Comparison of ENCODE assay signal across 8 mouse cellular contexts in genomic region chr6:83598646-83599045, GRCm38 (mm10). TPM values are rescaled to one million over a fixed set of nuclear protein-coding genes. Genes with fewer than 3 reads are reported as not detected.
DNase-seq lines count a peak whose midpoint lies in the region; ATAC-seq and TF ChIP-seq lines count a peak whose summit lies in the region.

No protein-coding gene starts in this region.

- peak; percentile 41 to 46 for DNase-seq in B cell, adult 2 months
- DNase-seq in G1E (ENCODE audit: low spot score), result peak; percentile 2

- H3K27ac ChIP-seq in intestine, embryonic 15.5 days, result no peak overlapping the region
- H3K27ac ChIP-seq in liver, embryonic 15.5 days (replicated peaks), result no peak overlapping the region
- H3K27ac ChIP-seq in neural tube, embryonic 12.5 days, result no peak overlapping the region

- no peak overlapping the region for H3K4me3 ChIP-seq in G1E (ENCODE audit: low read depth, low read length)
- peak overlapping the region; percentile 23; the same call in 1 of the 2 replicates for H3K4me3 ChIP-seq in intestine, embryonic 15.5 days (replicated peaks)
- H3K4me3 ChIP-seq in liver, embryonic 15.5 days (replicated peaks), result peak overlapping the region; percentile 38
- H3K4me3 ChIP-seq in neural tube, embryonic 12.5 days, result peak overlapping the region; percentile 24

- peaks cover 16% of the 10 kb centered on the region for H3K27me3 ChIP-seq in G1E (ENCODE audit: insufficient read depth, low read length)
- H3K27me3 ChIP-seq in intestine, embryonic 15.5 days (replicated peaks), result no peaks in the 10 kb centered on the region
- H3K27me3 ChIP-seq in liver, embryonic 15.5 days, result peaks cover 11% of the 10 kb centered on the region; the same call in 1 of the 2 replicates
- H3K27me3 ChIP-seq in neural tube, embryonic 12.5 days (replicated peaks), result no peaks in the 10 kb centered on the region

- no peaks in the 10 kb centered on the region for H3K4me1 ChIP-seq in G1E (ENCODE audit: insufficient read depth, low read depth, low read length)
- H3K4me1 ChIP-seq in intestine, embryonic 15.5 days (replicated peaks), result no peaks in the 10 kb centered on the region
- H3K4me1 ChIP-seq in liver, embryonic 15.5 days (replicated peaks), result no peaks in the 10 kb centered on the region; the same call in 1 of the 2 replicates
- H3K4me1 ChIP-seq in neural tube, embryonic 12.5 days, result no peaks in the 10 kb centered on the region

- peak overlapping the region; percentile 64 for H3K4me2 ChIP-seq in intestine, embryonic 15.5 days (replicated peaks)
- peak overlapping the region; percentile 53 for H3K4me2 ChIP-seq in liver, embryonic 15.5 days
- H3K4me2 ChIP-seq in neural tube, embryonic 12.5 days (replicated peaks), result peak overlapping the region; percentile 58

- no peak overlapping the region for H3K9ac ChIP-seq in intestine, embryonic 15.5 days
- H3K9ac ChIP-seq in liver, embryonic 15.5 days, result no peak overlapping the region
- H3K9ac ChIP-seq in neural tube, embryonic 12.5 days, result peak overlapping the region; percentile 41; the same call in 1 of the 2 replicates

- H3K9me3 ChIP-seq in G1E (replicated peaks), result no peaks in the 10 kb centered on the region
- no peaks in the 10 kb centered on the region for H3K9me3 ChIP-seq in intestine, embryonic 15.5 days
- no peaks in the 10 kb centered on the region for H3K9me3 ChIP-seq in liver, embryonic 15.5 days (replicated peaks)
- H3K9me3 ChIP-seq in neural tube, embryonic 12.5 days, result no peaks in the 10 kb centered on the region

- no peak for ATAC-seq in G1E (ENCODE audit: extremely low read depth, insufficient number of reproducible peaks, low FRiP score, poor library complexity, severe bottlenecking)
- ATAC-seq in common myeloid progenitor, adult 5-6 weeks (replicated peaks; ENCODE audit: low read depth, poor library complexity, severe bottlenecking), result peak; percentile 95
- ATAC-seq in granulocyte monocyte progenitor cell, adult 5-6 weeks (replicated peaks; ENCODE audit: poor library complexity, severe bottlenecking), result peak; percentile 86
- ATAC-seq in intestine, embryonic 15.5 days, result no peak; the same call in 1 of the 2 replicates
- no peak for ATAC-seq in liver, embryonic 15.5 days (ENCODE audit: insufficient read depth)
- peak; percentile 33; the same call in 1 of the 2 replicates for ATAC-seq in neural tube, embryonic 12.5 days (ENCODE audit: low FRiP score, low read depth)
- ATAC-seq in erythroblast, adult 5-6 weeks (replicated peaks; ENCODE audit: low FRiP score, poor library complexity, severe bottlenecking), result no peak

- TF ChIP-seq CTCF in G1E (IDR thresholded peaks at IDR 0.05; ENCODE audit: low read depth, low read length), result peak; percentile 29; the same call in 1 of the 2 replicates

- WGBS in intestine, embryonic 15.5 days, result 10% methylated on average over 9 of the region's 9 CpGs
- 5% methylated on average over 9 of the region's 9 CpGs for whole genome bisulfite sequencing in liver, embryonic 15.5 days (ENCODE audit: insufficient replicate concordance)
- 15% methylated on average over 9 of the region's 9 CpGs for WGBS in neural tube, embryonic 12.5 days

- no peaks in the 10 kb centered on the region for H3K36me3 ChIP-seq in G1E (replicated peaks)
- H3K36me3 ChIP-seq in intestine, embryonic 15.5 days, result no peaks in the 10 kb centered on the region
- no peaks in the 10 kb centered on the region for H3K36me3 ChIP-seq in liver, embryonic 15.5 days (replicated peaks)
- no peaks in the 10 kb centered on the region for H3K36me3 ChIP-seq in neural tube, embryonic 12.5 days

RNA-seq across cellular contexts. Expression of gene Stambp, which starts 26.1 kb away (rescaled TPM):
- total RNA-seq in G1E (2014; fragmentation: Nextera tagmentation) (47.3 and 55.2 TPM in 2 replicates), G1E (2017) (7.0 and 8.2 TPM in 2 replicates)
- polyA plus RNA-seq in G1E (2012), result 1.8 and 1.9 TPM in 2 replicates
- 6.4 and 9.3 TPM in 2 replicates for total RNA-seq in common myeloid progenitor, adult 5-6 weeks (2017)
- total RNA-seq in granulocyte monocyte progenitor cell, adult 5-6 weeks (2014; fragmentation: Nextera tagmentation), result 23.0 and 44.8 TPM in 2 replicates
- 5.0 and 9.7 TPM in 2 replicates for total RNA-seq in granulocyte monocyte progenitor cell, adult 5-6 weeks (2017)
- polyA plus RNA-seq in intestine, embryonic 15.5 days (2015; fragmentation: Nextera tagmentation; extraction: Ambion mirVana), result 26.4 and 26.5 TPM in 2 replicates
- 8.9 and 9.6 TPM in 2 replicates for polyA plus RNA-seq in liver, embryonic 15.5 days (2015; fragmentation: Nextera tagmentation; extraction: Ambion mirVana)
- polyA plus RNA-seq in neural tube, embryonic 12.5 days (2016; fragmentation: Nextera tagmentation; extraction: Ambion mirVana), result 34.4 and 34.6 TPM in 2 replicates
- total RNA-seq in erythroblast, adult 5-6 weeks (2015; ENCODE audit: low replicate concordance), result 9.8 and 17.7 TPM in 2 replicates
- 2.5 and 4.3 TPM in 2 replicates for total RNA-seq in erythroblast, adult 5-6 weeks (2017; ENCODE audit: low replicate concordance)

RNA-seq across cellular contexts. Expression of gene Clec4f, which starts 57.3 kb away (rescaled TPM):
- total RNA-seq in G1E (2014; fragmentation: Nextera tagmentation) (not detected in 2 replicates), G1E (2017) (0.05 TPM in 1 of 2 replicates, not detected in the other)
- polyA plus RNA-seq in G1E (2012), result not detected in 2 replicates
- not detected in 2 replicates for total RNA-seq in common myeloid progenitor, adult 5-6 weeks (2017)
- not detected in 2 replicates for total RNA-seq in granulocyte monocyte progenitor cell, adult 5-6 weeks (2014; fragmentation: Nextera tagmentation)
- total RNA-seq in granulocyte monocyte progenitor cell, adult 5-6 weeks (2017), result not detected in 2 replicates
- 0.09 and 0.15 TPM in 2 replicates for polyA plus RNA-seq in intestine, embryonic 15.5 days (2015; fragmentation: Nextera tagmentation; extraction: Ambion mirVana)
- 10.5 and 17.6 TPM in 2 replicates for polyA plus RNA-seq in liver, embryonic 15.5 days (2015; fragmentation: Nextera tagmentation; extraction: Ambion mirVana)
- polyA plus RNA-seq in neural tube, embryonic 12.5 days (2016; fragmentation: Nextera tagmentation; extraction: Ambion mirVana), result not detected in 2 replicates
- not detected in 2 replicates for total RNA-seq in erythroblast, adult 5-6 weeks (2015; ENCODE audit: low replicate concordance)
- not detected in 2 replicates for total RNA-seq in erythroblast, adult 5-6 weeks (2017; ENCODE audit: low replicate concordance)

Comparison
In these comparisons a context has a peak if more than half of its experiments do, and no peak if none do; other contexts are left out.
1. ATAC-seq: peak in common myeloid progenitor, adult 5-6 weeks (single experiment), granulocyte monocyte progenitor cell, adult 5-6 weeks (single experiment) and neural tube, embryonic 12.5 days (single experiment); none in G1E (single experiment), intestine, embryonic 15.5 days (single experiment), liver, embryonic 15.5 days (single experiment) and erythroblast, adult 5-6 weeks (single experiment).
2. Peak in every context shown above with its lines, with median percentiles within 50 percentile points of each other: H3K4me2 ChIP-seq.